Mouse (Mus musculus) WW6 (cell line): ENCODE results near the gene Phrf1.
"Not testable (repeated sequence)": the region's sequence is repeated elsewhere in the genome, so short reads cannot be mapped to it uniquely, and the experiment has no call there.

Experiments used
- DNase-seq: peaks from one replicate; pipeline ENCODE4 v3.0.0-alpha.2; 2013; ENCODE audit warnings: low read depth, low spot score

The Phrf1 gene

GRCm38 (mm10) chr7:141250486-141250885 lies 21.9 kb downstream of the Phrf1 start:
- not testable (repeated sequence) for DNase-seq

GRCm38 (mm10) chr7:141256159-141256558 lies 27.6 kb downstream of the Phrf1 start:
- DNase-seq, result no peak

- no peak for DNase-seq
These were observed 32.9 kb downstream of the Phrf1 start for GRCm38 (mm10) chr7:141261480-141261879.

DNA sequence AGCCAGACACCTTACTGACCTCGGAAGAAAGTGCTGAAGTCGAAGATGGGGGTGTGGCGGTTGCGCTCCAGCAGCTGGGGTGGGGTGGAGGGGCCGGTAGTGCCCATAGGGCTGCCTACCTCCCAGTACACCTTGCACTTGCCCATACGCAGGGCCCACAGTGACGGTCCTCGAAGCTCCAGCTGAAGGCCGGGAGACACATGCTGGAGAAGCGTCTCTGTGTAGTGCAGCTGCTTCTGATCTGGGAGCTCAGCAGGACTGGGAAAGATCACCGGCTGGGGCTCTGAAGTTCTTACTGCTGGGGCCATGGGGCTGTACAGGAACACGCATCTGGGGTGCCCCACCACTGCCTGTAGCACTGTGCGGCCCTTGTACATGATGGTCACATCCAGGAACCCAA lies 35.1 kb downstream of the Phrf1 start:
- DNase-seq, result no peak

GRCm38 (mm10) chr7:141264041-141264700 lies 35.6 kb downstream of the Phrf1 start:
- DNase-seq, result no peak

- DNase-seq, result no peak
These were observed 36.3 kb downstream of the Phrf1 start for GRCm38 (mm10) chr7:141264761-141265410.

DNA sequence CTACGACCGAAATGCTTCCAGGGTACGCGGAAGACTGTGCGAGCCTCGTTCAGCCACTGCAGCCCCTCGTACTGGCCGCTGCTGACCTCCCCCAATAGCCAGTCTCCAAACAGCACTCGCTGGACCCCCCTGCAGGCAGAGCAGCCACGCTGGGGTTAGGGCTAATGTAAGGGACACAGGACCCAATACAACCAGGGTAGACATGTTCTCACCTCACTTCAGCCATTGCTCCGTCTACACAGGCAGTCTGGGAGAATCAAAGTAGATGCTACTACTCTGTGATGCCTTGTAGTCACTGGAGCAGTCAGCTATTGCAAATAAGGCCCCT lies 36.8 kb downstream of the Phrf1 start:
- no peak for DNase-seq

DNA sequence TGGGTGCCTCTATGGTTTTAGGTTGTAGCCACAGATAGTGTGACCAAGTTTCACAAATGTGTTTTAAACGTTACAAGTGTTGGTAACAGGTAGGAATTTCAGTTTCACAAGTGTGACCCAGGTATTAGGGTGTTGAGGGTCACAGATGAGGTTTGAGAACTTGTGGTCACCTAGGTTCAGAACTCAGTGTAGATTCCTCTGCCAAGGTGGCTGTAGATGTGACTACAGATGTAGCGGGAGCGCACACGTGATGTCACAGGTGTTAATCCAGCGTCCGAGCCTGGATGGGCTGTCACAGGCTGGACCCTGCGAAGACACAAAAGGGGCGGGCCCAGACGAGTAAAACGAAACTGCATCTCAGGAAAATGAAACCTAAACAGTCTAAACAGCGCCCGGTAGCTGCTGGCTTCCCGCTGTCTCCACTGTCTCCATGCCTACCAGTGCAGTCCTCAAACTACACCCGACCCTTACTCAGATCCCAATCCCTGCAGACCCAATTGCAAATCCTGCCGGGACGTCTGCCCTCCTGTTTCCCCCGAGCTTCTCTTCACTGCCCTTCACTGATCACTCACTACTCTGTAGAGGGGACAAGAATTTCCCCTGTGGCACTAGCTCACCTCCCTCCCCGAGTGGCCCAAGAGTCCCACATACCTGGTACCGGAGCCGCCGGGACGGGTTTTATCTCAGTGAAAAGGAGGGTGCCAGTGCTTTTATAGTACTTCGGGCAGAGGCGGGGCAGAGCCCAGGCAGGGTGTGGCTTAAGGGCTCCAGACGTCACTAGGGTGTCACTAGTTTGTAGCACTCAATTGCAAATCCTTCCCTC lies 37.4 kb downstream of the Phrf1 start, which contains the start of gene Irf7:
Gene Irf7 (minus strand): TSS at position 743 of the 823 bp plus-strand sequence.
- DNase-seq, result no peak

- DNase-seq, result no peak
These were observed 40.1 kb downstream of the Phrf1 start for GRCm38 (mm10) chr7:141268466-141269272.

GRCm38 (mm10) chr7:141269273-141269545 lies 40.6 kb downstream of the Phrf1 start:
- DNase-seq, result no peak

DNA sequence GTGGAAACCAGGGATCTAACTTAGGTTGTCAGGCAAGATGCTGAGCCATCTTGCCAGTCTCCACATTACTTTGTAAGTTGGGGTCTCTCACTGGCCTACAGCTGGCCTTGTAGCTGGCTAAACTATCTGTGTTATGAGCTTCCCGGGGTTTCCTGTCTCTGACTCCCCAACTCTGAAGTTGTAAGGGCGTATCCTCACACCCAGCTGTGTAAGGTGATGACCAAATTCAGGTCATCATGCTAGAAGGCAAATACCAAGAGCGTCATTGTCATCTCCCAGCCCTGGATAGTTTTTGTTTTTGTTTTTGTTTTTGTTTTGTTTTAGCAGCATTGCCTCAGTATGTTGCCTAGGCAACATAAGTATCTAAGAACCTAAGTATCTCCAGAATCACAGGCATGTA lies 42.0 kb downstream of the Phrf1 start:
- no peak for DNase-seq

GRCm38 (mm10) chr7:141275356-141275755 lies 46.8 kb downstream of the Phrf1 start:
- DNase-seq, result no peak

GRCm38 (mm10) chr7:141276546-141276945 lies 48.0 kb downstream of the Phrf1 start, which contains the start of gene Cdhr5:
Cdhr5 (minus strand) TSS chr7:141276786.
- no peak for DNase-seq

GRCm38 (mm10) chr7:141277701-141278678 lies 49.4 kb downstream of the Phrf1 start:
- DNase-seq, result no peak

GRCm38 (mm10) chr7:141278766-141279590 lies 50.4 kb downstream of the Phrf1 start, which contains the start of gene Sct:
Sct (minus strand) TSS chr7:141279133.
- peak; percentile 54 for DNase-seq

DNA sequence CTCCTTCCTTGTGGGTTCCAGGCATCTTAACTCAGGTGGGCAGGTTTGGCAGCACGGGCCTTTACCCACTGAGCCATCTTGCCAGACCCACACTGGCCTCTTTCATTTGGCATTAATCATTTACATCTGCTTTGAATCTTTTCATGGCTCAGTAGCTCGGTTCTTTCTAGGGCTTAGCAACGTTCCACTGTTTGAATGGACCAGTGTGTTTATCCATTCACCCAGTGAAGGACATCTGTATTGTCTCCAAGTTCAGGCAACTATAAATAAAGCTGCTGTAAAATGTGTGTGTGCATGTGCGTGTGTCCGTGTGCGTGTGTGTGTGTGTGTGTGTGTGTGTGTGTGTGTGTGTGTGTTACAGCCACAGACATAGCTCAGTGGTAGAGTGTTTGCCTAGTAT lies 52.9 kb downstream of the Phrf1 start:
- DNase-seq, result no peak

- DNase-seq, result no peak
These were observed 54.2 kb downstream of the Phrf1 start for GRCm38 (mm10) chr7:141282756-141283155.

DNA sequence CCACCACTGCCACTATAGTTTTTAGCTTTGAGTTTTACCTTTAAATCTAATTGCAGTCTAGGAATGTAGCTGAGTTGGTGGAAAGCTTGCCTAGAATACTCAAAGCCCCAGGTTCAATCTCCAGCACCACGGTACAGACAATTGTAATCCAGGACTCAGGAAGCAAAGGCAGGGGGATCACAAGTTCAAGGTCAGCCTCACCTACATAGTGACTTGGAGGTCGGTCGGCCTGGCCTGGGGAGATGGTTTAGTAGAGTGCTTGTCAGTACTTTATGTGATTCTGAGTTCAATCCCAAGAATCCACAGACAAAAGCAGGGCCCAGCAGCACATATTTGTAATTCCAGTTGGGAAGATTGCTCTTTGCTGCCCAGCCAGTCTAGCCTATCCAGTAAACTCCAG lies 59.5 kb downstream of the Phrf1 start:
- no peak for DNase-seq

DNA sequence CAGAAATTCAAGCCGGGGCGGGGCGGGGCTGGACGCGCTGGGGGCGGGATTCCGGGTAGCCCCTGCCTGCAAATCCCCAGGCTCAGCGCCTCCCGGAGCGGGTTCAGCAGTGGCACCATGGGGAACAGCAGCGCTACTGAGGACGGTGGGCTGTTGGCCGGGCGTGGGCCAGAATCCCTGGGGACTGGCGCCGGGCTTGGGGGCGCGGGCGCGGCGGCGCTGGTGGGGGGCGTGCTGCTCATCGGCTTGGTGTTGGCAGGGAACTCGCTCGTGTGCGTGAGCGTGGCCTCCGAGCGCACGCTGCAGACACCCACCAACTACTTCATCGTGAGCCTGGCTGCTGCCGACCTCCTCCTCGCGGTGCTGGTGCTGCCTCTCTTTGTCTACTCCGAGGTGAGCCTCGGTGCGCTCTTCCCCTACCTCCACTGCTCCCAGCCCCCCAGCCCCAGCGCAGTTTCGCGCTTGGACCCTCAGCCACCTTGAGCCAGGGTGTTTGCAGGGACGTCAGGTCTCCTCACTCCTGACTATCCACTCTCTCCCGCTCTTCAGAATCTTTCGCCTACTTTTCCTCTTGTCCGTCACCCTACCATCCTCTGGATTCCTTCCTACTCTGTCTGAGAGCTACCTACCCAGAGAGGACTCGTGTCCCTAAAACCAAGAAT lies 63.5 kb downstream of the Phrf1 start, which contains the start of gene Drd4:
Gene Drd4 (plus strand): TSS at position 86 of the 662 bp plus-strand sequence.
- no peak for DNase-seq
